Mouse (Mus musculus) ovary, postnatal 36 days (tissue): ENCODE data around the gene Tceal7.
A peak's percentile ranks its signal among the peaks of the same experiment; 100 is the strongest.
"Not testable (repeated sequence)": the region's sequence is repeated elsewhere in the genome, so short reads cannot be mapped to it uniquely, and the experiment has no call there.

Experiments
- DNase-seq: peaks from one replicate; pipeline ENCODE4 v3.0.0; 2022; ENCODE audit warnings: low spot score, mixed read lengths

Gene Tceal7

GRCm38 (mm10) chrX:136214729-136215677, at the start of gene Tceal7, which contains the start of gene Bex1:
Tceal7 (plus strand) TSS chrX:136214779.
Bex1 (minus strand) TSS chrX:136215513.
- not testable (repeated sequence) for DNase-seq

- peak; percentile 7 for DNase-seq
Observed at GRCm38 (mm10) chrX:136170625-136171024, 44.0 kb upstream of the Tceal7 start.

GRCm38 (mm10) chrX:136171189-136172117, 43.1 kb upstream of the Tceal7 start:
- peak; percentile 66 for DNase-seq

GRCm38 (mm10) chrX:136172118-136172551, 42.4 kb upstream of the Tceal7 start, which contains the start of gene Tceal8:
Tceal8 (minus strand) TSS chrX:136172342.
- DNase-seq, result peak; percentile 58

GRCm38 (mm10) chrX:136172786-136173185, 41.8 kb upstream of the Tceal7 start:
- DNase-seq, result no peak

GRCm38 (mm10) chrX:136180897-136181553, 33.6 kb upstream of the Tceal7 start:
- no peak for DNase-seq

- DNase-seq, result no peak
Observed at GRCm38 (mm10) chrX:136183107-136183506, 31.5 kb upstream of the Tceal7 start.

GRCm38 (mm10) chrX:136195193-136195944, 19.2 kb upstream of the Tceal7 start:
- DNase-seq, result no peak

GRCm38 (mm10) chrX:136196873-136197272, 17.7 kb upstream of the Tceal7 start:
- DNase-seq, result peak; percentile 26

GRCm38 (mm10) chrX:136203257-136203656, 11.3 kb upstream of the Tceal7 start:
- no peak for DNase-seq

- no peak for DNase-seq
Observed at GRCm38 (mm10) chrX:136203664-136204066, 10.9 kb upstream of the Tceal7 start, which contains the start of gene Tceal5. Tceal5 (minus strand) TSS chrX:136203876.

GRCm38 (mm10) chrX:136204406-136204805, 10.2 kb upstream of the Tceal7 start:
- DNase-seq, result no peak

- no peak for DNase-seq
Observed at GRCm38 (mm10) chrX:136213396-136213795, 1.2 kb upstream of the Tceal7 start.

- no peak for DNase-seq
Observed at GRCm38 (mm10) chrX:136216303-136216702, 1.7 kb downstream of the Tceal7 start.

GRCm38 (mm10) chrX:136223714-136224113, 9.1 kb downstream of the Tceal7 start:
- no peak for DNase-seq

- no peak for DNase-seq
Observed at GRCm38 (mm10) chrX:136227768-136228167, 13.2 kb downstream of the Tceal7 start.

- no peak for DNase-seq
Observed at GRCm38 (mm10) chrX:136238118-136238517, 23.5 kb downstream of the Tceal7 start.

GRCm38 (mm10) chrX:136243181-136243580, 28.6 kb downstream of the Tceal7 start:
- no peak for DNase-seq

GRCm38 (mm10) chrX:136244574-136245229, 30.1 kb downstream of the Tceal7 start, which contains the start of gene Tceal9:
Tceal9 (plus strand) TSS chrX:136245079.
- DNase-seq, result peak; percentile 78

- peak; percentile 45 for DNase-seq
Observed at GRCm38 (mm10) chrX:136245521-136246071, 31.0 kb downstream of the Tceal7 start.
